Mouse (Mus musculus): ENCODE measurements around the gene Camk1d.

The Camk1d gene

DNA sequence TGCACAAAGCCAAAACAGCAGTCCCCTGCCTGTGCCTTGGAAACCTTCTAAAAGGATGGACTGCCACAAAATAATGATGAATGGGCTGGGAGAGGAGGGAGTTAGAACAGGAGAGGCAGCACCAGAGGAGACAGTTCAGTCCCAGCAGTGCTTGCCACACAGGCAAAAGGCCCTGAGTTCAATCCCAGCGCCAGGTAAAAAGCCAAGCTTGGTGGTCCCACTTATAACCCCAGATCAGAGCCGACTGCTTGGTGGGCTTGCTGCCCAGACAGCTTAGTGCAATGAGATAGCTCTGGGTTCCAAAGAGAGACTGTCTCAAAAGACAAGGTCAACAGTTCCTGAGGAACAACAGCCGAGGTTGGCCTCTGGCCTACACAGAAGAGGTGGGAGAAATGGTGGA is 58.0 kb downstream of the Camk1d start:
- peak; percentile 51 for DNase-seq

DNA sequence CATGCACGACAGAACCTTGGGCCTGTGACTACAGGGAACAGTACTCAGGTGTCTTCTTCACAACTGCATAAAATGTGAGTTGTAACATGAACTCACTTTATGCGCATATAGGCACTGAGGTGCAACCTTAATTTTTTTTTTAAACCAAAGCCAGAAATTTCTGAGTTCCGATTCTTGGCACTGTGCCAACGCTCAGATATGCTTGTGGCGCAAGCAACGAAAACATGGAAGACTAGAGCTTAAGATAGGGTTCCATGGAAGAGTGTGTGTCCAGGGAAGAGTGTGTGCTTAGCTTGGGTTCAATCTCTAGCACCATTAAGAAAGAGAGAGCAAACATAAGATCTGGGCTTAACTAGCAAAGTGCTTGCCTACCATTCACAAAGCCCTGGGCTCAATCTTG is 62.2 kb downstream of the Camk1d start:
- DNase-seq = peak; percentile 75

DNA sequence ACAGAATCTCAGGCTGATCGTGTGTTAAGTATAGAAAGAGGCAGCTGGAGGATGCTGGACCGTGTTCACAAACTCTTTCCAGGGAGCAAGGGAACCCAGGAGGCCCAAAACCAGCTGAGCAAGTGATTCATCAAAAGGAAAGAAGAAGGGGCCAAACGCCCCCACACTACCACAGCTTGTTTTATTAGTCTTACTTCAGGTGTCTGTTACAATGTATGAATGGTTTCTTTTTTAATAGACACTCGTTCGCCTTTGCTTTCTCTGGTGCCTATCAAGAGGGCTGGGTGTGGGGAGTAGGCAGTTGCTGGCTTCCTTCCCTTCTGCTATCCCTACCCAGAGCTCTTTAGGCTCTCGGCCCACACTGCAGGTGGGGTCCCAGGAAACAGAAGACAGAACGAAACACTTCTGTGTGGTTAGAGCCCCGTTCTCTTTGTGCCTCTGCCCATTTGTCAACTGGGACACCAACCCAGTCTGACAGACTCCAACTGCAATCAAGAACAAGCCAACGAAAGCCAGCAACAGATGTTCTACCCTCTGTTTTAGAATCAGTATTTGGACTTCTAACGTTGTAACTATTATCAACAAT is 62.9 kb downstream of the Camk1d start:
- DNase-seq = peak; percentile 84

DNA sequence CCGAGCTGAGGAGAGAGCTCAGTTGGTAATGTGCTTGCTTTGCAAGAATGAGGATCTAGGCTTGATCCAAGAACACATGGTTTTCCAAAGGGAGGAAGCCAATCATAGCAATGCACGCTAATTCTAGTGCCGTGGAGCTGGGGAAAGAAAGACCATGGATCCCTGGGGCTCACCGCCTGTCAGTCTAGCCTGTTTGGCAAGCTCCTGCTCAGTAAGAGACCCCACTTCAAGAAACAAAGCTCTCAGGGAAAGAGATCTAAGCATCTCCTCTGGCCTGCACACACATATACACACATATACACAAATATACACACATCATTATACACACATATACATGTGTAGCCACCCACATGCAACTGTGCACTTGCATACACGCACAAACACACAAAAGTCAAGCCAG is 65.1 kb downstream of the Camk1d start:
- peak; percentile 70 for DNase-seq

DNA sequence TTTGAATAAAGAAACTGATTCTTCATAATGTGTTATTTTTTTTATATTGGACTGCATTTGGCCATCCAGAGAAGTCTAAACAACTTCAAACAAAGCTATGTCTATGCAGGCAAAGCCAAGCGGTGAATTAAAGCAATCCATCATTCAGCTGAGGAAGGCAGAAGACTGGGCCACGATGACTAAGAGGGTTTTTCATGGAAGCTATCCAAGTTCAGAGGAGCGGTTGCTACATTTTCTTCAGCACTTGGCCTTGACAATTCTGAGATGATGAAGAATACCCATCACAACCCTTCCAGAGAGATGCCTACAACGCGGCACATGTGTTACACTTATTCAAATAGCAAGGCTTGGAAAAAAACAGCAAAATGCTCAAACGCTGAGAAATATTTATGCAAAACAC is 65.6 kb downstream of the Camk1d start:
- DNase-seq = peak; percentile 88

DNA sequence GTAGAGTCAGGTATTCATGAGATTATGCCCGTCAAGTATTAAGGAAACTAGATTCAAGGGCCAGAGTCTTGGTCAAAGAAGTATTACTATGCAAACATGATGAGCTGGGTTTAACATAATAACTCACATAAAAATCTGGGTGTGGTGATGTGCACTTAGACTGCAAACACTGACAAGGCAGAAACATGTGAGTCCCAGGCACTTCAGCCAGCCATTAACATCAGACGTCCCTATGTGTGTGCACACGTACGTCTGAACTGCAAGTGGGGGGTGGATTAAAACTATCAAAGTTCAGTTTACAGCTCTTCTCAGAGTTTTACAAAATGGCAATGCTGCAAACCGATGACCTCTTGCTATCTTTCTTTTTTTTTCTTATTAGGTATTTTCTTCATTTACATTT is 68.0 kb downstream of the Camk1d start:
- DNase-seq = no peak

DNA sequence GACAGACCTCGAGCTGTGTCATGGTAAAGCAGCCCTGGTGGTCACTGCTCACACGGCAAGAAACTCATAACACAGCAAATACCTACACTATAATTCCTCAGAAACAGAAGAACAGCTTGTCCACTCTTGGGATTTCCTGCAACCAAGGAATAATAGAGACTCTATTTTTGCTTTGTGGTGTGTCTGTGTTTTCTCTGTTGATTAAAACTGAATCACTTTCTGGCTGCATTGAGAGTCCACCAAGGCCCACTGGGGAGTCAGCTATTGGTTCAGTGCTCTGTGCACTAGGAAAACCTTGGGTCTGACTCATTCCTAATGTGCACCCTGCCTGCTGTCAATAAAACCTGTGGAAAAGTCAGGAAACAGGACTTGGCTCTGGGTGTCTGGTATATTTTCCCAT is 68.7 kb downstream of the Camk1d start:
- peak; percentile 95 for DNase-seq

DNA sequence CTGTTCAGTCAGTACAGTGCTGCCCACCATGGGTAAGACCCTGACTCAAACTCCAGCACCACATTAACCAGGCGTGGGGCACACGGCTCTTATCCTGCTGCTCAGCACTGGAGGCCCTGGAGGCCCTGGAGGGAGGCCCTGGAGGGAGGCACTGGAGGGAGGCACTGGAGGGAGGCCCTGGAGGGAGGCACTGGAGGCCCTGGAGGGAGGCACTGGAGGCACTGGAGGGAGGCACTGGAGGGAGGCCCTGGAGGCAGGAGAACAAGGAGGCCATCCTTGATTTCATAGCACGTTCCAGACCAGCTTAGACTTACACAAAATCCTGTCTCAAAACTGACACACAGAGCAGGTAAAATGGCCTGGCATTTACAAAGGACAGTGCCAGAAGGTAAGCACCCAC is 70.4 kb downstream of the Camk1d start:
- peak; percentile 74 for DNase-seq

DNA sequence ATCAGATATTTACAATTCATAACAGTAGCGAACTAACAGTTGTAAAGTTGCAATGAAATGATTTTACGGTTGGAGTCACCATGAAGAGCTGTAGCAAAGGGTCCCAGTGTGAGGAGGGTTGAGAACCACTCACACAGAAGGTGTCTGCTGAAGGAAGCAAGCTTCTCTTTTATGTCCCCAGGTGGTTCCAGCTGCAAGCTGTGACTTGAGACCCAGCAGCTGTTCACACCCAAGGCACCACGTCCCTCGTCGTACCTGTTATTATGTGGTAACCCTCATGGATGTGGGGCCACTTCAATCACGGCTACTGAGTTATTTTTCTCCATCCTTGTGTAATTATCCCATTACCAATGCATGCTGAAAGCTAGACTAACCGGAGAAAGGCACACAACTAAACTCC is 71.1 kb downstream of the Camk1d start:
- peak; percentile 73 for DNase-seq

DNA sequence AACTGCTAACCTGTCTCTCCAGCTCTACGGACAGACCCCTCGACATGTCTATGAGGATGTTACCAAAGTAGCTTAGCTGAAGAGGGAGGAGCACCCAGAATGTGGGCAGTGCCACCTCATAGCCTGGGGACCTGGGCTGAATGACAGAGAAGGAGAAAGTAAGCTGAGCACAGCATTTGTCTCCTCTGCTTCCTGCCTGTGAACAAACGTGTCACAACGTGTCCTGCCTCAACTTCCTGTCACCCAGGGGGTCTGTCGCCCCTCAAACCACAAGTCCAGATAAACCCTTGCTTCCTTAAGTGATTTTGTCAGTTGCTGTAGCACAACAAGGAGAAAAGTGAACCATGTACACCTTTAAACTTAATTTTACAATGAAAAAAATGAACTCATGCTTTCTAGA is 71.7 kb downstream of the Camk1d start:
- DNase-seq = peak; percentile 84

DNA sequence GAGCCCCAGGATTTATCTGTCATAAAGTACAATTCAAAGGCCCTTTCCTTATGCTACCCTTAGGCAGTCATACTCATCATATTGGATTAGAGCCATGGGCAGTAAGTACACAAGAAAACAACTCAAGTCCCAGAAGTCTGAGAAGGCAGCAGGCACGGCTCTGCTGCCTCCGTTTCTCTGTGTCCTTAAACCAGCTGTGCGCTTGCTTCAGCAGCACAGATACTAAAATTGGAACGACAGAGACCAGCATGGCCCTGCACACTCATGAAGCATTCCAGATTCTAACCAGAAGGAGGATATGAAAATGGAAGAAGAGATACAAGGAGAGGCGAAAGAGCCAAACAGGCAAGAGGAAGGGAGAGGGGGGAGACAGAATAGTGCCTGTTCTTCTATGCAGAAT is 72.6 kb downstream of the Camk1d start:
- DNase-seq = peak; percentile 91

DNA sequence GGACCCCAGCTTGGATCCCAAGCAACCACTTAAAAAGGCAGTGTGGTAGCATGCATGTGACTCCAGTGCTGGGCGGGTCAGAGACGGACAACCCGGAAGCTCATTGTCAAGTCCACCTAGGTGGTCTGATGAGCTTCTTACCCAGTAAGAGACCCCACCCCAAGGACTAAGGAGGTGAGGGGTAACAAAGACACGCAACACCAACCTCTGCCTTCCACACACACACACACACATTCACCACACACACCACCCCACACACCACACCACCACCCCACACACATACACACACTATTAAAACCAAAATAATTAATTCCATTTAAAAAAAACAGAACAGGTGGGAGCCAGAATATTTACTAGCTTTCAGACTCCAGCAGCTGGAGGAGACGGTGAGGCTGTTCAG is 73.7 kb downstream of the Camk1d start:
- peak; percentile 54 for DNase-seq

DNA sequence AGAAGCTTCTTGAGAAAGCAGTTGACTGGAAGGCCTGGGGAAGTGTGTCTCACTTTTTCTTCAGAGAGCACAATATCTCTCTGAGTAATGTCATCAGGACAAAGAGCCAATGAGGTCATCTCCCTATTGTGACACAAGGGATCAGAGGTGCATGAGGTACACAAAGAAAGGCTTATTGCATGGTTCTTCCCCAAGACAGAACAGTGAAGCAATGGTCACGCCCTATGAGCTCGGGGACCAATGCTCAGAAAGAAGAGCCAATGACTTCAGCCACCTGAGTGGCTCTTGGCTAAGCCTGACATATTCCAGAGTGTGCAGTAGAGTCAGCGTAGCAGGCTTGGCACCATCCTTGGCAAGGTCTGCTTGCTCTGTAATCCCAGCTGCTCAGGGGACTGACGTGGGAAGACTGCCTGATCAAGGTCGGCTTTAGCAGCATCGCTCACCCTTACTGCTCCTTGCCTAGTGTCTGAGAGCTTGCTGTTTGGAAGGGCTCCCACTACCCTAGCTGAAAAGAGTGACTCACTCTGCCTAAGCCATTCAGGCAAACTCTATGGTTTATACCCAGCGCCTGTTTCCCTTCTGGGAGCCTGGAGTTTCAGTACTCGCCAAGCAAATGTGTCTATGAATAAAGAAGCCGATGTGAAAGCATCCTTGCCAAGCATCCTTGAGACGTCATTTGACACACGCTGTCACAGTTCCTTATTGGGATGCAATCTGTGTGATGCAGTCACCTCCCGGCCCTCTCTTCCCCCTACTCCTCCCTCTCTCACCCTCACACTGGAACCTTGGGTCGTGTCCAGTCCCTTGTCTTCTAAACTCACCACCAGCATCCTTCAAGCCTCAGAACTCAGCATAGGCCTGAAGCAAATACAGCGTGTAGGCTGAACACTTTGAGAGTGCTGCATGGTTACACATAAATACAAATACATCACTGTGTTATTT is 77.2 kb downstream of the Camk1d start:
- DNase-seq = peak; percentile 91

DNA sequence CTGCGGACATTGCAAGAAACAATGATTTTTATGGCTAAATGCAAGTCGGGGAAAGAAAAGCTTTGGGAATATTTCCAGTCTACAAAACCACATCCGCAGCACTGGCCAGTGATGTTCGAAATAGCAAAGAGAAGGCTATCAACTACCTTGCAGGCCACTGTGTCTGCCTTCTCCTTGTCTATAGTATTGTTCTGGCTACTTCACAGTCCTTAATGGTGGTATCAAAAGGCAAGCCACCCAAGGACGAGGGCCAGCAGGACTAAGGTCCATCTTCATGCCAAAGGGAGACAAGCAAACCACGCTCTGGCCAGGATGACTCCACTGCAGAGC is 82.0 kb downstream of the Camk1d start:
- peak; percentile 70 for DNase-seq

DNA sequence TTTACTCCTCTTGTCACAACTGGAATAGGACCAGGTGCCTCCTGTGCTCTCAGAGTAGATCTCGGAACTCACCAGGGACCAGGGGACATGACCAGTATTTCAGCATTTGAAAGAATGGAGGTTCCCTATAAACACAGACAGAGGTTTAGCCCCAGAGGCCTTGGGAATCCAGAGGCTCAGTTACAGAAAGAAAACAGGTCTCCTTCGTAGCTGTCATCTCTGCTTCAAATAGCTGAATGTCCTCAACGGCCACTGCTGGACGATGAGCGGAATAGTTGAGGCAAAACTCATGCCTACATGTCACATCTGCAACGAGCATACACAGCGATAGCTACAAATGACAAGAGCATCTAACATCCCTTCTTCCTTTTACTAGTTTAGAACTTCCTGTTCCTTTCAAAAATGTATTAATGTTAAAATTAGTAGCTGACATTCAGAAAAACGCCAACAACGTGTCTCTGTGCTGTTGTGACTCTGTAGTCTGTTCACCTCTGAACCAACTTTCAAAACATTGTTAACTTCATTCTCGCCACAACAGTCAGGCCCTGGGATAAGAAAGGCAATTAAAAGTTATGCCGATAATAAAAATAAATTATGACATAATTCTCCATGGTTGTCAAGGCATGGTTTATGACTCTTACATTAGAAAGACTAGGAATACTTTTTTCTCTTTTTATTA is 82.5 kb downstream of the Camk1d start:
- peak; percentile 63 for DNase-seq

DNA sequence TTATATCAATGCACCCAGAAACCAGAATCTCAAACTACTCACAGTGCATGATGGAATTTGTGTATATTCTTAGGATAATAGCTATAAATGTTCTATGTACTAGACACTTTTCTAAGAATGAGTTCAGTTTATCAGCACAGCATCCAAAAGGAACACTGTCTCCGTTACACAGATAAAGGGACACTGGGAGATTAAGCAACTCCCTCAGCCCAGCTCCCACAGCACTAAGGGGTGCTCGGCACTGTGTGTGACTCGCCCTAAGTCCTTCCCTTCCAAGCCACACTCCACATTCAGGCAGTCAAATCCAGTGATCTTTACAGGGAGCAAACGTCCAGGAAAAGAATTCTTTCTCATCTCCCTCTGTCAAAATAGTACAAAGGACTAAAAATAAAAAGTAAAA is 83.6 kb downstream of the Camk1d start:
- DNase-seq = no peak

DNA sequence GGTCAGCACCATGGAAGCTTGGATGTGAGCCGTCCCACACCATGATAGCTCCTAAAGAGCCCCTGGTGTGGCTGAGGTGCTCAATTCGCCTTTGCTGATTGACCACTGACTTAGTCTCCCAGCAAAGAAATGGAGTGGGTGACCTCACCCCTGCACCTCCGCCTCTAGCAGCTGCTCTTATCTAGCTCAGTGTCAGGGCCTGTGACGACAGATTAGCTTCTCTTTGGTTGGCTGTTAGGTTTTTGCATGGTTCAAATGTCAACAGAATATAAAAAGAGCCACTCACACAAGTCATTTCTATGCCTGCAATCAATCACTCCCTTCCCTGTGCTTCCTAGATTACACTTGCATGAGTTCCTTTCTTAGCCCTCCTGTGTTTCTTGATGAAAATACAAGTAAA is 89.9 kb downstream of the Camk1d start:
- no peak for DNase-seq

DNA sequence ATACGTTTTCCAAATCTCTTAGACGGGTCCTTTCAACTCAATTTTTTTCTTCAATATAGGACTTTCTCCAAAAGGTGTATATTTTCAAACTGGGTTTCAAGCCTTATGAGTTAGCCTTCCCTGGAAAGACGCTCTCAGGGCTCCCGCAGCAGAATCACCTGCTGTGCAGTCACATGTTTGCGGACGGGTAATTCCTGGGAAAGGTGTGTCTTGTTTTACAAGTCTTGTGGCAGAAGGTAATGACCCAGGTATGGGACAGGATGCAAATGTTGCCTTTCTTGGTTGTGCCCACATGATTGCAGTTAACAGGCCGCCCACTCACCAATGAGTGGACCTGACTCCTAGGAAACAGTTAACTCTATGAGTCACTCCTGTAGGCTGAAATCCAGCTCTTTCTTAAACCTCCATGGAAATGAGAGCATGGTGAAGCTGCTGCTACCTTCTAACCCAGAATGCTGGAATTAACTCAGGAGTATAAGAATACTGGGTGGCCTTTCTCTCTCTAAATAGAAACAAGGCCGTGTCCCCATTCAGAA is 95.9 kb downstream of the Camk1d start:
- no peak for DNase-seq

DNA sequence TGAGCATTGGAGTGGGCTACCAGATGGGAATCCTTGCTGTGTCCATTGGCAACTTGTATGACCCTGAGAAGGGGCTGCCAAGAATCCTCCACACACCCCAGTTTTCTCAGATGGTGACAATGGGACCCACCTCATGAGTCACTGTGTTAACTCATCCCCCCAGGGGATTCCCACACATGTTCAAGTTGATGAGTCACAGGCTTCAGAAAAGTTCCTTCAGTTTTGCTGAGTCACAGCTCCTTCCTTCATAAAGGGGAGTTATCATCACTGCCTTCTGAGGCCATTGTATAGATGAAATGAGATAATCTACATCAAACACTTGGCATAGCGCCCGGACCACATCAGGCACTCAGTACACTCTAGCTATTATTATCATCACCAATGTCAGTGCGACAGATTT is 99.4 kb downstream of the Camk1d start:
- peak; percentile 95 for DNase-seq

DNA sequence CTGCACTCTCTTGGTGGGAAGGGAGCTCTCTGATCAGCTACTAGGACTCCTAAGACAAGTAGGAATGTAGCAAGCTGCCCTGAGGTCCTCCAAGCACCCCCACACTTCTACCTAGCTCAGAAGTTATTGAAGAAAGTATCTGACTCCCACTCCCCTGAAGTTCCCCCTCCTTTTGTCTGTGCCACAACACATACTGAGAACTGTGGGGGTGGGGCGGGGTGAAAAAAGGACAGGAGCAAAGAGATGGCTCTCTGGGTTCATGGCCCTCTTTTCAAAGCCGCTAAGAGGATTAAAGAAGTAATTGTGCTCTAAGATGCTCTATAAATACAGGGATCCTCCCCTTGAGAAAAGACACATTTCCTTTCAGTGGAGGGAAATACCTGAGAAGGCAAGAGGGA is 100.0 kb downstream of the Camk1d start:
- no peak for DNase-seq

DNA sequence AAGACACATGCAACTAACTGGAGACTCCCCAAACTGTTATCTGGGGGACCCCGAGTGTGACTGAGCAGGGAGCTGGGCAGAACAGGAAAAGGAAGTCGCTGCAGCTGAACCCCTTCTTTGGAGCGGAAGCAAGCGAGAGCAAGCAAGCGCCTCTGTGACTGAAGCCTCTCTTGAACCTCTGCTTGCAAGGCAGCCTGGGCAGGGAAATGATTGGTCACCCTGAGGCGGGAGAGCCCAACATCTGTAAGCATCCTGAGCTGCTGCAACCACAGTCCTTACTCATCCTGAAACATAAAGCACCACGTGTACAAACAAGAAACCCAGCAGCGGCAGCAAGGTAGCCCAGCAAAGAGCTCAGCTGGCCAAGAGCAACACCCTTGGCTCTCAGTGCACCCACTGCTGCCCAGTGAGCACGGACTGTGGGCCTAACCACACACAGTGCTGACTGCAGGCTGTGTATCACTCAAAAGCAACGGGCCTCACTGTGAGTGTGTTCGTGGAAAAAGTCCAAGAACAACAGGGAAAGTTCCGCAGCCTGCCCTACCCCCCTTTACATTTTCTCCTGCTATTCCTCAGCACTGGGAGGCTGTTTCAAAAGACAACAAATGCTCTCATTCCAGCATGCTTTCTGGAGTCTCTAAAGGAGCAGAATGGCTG is 100.5 kb downstream of the Camk1d start:
- peak; percentile 95 for DNase-seq

DNA sequence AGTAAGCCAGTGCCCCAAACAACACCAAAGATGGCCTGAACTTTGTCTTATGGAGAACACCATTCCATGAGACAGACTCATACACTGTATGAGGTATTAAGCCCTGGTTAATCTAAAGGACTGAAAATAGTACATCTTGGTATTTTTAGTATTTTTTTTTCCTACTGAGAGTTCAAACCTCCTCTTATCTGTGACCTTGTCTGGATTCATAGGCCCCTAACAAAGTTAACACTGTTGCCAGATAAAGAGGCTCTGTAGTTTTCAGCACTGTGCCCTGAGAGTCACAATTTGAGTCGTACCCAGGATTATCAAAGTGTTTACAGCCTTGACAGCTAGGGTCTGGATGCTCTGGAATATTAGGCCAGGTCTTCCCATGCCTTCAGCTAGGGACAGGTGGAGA is 102.7 kb downstream of the Camk1d start:
- DNase-seq = no peak

DNA sequence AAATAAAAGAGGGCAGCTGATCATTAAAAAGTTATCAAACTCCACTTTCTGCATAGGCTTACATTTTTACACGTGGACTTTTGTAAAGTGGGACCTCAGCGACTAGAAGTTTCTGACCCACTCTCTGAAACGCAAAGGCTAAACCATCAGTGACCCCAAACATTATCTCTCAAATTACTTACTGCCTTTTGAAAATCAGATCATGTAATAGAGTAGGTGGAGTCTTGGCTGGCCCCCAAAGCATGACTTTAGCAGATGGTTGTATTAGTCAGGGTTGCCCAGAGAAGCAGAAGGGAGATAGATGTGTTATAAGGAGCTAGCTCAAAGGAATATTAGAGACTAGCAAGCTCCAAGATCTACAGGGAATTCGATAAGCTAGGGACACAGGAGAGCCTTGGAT is 103.8 kb downstream of the Camk1d start:
- no peak for DNase-seq

All from heart, adult 11 months (tissue).